Mouse (Mus musculus) forelimb bud, embryonic 11.5 days (tissue): Measurements from ENCODE around the gene Ankrd40.

Experiments used
- DNase-seq: peaks from one replicate; pipeline ENCODE4 v3.0.0-alpha.2; 2012; ENCODE audit warnings: low read depth, low spot score

Gene Ankrd40

DNA sequence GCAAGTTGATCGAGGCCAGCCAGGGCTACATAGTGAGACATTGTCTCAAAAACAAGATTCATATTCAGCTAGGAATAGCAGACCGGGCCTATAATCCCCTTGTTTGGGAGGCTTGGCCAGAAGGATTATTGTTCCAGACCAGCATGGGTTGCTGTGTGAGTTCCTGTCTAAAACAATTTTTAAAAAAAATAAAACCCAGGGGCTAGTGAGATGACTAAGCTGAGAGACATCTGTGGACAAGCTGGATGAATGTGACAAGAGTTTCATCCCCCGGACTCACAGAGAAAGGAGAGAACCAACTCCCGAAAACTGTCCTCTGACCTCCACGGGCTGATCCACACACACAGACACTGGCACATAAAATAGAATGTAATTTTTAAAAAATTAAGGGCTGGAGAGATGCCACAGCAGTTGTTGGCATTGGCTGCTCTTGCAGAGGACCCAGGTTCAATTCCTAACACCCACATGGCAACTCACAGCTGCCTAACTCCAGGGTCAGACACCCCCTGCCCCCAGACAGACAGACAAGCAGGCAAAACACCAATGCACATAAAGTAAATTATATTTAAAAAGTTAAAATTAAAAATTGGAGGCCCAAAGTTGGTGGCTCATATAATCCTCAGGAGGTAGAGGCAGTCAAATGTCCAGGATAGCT lies 4.4 kb upstream of the Ankrd40 start:
- DNase-seq = no peak

DNA sequence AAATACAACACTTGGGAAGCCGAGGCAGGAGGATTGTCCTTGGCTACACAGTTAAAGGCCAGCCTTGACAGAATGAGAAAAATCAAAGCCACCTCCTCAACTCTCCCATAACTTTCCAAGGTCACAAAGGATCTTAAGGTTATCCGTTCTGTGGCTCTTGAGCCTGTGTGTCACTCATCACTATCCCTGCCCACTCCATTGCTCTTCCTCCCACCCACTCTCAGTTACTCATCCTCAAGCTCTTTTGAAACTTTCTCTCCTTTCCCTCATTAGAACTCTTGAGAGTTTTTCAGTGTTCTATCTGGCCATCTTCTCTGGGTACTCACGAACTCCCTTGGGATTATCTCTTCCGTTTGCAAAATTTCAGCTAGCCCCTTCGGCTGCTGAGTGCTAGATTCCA lies 3.2 kb upstream of the Ankrd40 start:
- DNase-seq = no peak

DNA sequence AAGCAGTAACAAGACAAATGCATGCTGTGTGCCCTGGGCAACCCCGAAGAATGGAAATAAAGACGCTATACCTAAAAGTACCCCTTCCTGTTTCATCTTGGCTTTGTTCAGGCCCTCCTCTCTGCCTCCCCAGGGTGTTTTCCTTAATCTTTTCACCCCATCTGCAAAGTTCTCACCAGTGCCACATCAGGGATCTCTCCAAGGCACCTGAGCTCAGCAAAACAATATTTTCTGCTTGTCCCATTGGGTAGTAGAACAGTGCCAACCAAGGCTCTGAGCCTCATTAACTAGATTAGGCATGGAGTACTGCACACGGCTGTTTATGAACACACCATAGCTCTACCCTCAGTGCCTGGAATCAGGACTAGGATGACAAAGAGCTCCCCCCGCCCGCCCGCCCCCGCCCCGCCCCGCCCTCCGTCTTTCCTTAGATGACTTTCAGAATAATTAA lies 815 bp upstream of the Ankrd40 start:
- no peak for DNase-seq

DNA sequence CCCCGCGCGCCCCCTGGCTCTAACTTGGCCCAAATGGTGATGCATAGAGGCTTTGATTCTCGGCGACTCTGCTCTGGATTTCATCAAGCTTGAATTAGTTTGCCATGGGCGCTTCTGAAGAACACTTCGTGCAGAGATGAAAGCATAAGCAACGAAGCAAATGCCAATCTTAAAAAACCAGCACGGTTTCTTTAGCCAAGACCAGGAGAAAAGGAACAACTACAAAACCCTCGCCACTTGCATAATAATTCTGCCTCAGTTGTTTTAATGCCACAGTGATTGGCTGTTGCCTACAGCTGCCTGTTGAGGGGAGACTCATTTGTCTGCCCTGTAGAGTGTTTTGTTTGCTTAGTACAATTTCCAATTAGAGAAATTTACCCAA lies 834 bp downstream of the Ankrd40 start:
- DNase-seq = no peak

DNA sequence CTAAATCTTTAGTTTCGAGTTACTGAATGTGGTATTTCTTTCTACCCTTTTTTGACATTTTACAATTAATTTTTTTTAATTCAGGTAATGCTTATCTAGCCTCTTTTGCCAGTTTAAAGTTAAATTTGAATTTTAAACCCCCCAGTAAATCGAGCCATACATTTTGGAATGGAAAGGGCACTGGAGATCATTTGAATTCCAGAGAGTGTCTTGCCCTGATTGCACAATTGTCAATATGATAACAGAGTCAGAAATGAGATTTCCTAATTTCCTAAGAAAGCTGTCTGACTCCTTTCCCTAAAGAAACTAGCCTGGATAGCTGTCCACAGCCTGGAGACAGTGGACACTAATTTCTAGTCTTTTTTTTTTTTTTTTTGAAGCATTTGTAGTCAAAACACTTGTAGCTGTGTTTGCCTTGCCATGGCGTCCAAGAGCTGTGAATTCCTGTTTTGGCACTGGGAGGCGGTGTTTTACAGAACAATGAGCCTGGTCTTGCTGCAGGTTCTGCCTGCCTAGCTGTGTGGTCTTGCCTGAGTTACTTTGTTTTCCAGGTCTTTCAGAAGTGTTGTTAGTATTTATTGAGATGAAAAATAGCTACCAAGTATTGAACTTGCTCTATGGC lies 1.6 kb downstream of the Ankrd40 start:
- DNase-seq = no peak

DNA sequence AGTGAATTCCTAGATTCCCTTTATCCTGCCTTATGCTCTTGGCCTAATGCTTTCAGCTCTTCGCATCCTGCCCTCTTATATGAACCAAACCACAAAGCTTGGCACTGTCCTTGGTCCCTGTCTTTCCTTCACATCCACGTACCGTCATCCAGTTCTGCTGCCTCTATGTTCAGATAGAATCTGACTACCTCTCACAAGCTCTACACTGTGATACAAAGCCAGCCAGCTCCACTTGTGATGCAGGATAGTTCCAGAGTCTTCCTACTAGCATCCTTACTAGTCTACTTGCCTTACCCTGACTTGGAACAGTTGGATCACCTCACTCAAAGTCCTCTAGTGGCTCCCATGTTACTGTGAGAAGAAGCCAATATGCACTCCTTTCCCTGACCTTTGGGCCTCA lies 2.4 kb downstream of the Ankrd40 start:
- no peak for DNase-seq

DNA sequence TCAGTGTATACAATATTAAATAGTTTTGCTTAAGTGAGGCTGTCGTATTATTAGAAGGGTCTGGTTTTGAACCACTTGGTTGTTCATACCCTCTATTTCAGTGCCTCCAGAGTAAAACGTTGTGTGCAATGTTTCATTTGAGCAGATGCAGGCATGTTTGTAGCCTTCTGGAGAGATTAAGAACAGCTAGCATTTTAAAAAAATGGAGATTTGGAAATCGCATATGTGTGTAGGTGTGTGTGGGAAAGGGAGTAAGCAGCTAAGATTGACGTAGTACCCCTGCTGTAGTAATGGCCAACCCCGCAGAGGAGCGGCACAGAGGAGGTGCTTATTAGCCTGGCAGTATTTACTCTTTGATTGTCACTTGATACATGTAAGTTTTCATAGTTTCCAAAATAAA lies 4.9 kb downstream of the Ankrd40 start:
- DNase-seq = no peak

DNA sequence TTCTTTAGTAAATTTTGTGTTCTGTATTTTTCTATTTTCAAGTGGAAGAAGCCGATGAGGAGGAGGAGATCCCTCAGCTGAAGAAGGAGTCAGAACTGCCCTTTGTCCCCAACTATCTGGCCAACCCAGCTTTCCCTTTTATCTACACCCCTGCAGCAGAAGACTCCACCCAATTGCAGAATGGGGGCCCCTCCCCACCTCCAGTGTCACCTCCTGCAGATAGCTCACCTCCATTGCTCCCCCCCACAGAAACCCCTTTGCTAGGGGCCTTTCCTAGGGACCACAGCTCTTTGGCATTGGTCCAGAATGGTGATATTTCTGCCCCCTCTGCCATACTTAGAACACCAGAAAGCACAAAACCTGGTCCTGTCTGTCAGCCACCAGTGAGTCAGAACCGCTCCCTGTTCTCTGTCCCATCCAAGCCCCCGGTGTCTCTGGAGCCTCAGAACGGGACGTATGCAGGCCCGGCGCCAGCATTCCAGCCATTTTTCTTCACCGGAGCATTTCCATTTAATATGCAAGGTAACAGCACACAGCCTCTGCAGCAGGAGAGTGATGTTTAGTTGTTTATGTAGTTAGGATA lies 6.7 kb downstream of the Ankrd40 start:
- no peak for DNase-seq

DNA sequence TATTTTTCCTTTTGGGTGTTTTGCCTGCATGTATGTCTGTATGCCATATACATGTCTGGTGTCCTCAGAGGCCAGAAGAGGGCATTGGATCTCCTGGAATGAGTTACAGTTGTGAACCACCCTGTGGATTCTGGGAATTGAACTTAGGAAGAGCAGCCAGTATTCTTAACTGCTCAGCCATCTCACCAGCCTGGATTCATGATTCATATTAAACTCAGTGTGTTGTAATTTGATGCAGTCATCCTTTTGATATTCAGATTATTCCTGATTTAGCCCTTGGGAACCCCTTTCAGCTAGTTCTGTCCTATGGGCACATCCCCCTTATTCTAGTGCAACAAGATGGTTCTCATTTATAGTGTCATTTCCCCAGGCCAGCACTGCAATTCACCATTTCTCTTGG lies 8.8 kb downstream of the Ankrd40 start:
- DNase-seq = no peak

DNA sequence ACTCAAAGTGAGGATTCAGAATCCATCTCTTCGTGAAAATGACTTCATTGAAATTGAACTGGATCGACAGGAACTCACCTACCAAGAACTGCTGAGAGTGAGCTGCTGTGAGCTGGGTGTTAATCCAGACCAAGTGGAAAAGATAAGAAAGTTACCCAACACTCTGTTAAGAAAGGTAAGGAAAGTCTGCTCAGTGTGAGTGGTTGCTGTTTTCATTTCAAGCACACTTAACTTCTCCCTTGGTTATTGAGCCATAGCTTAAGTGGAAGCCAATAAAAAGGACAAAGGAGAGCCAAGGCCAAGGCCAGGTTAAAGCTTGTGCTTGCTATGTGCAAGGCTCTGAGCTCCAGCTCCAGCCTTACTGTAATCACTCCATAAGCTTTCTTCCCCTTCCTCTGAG lies 10.5 kb downstream of the Ankrd40 start:
- DNase-seq = no peak

DNA sequence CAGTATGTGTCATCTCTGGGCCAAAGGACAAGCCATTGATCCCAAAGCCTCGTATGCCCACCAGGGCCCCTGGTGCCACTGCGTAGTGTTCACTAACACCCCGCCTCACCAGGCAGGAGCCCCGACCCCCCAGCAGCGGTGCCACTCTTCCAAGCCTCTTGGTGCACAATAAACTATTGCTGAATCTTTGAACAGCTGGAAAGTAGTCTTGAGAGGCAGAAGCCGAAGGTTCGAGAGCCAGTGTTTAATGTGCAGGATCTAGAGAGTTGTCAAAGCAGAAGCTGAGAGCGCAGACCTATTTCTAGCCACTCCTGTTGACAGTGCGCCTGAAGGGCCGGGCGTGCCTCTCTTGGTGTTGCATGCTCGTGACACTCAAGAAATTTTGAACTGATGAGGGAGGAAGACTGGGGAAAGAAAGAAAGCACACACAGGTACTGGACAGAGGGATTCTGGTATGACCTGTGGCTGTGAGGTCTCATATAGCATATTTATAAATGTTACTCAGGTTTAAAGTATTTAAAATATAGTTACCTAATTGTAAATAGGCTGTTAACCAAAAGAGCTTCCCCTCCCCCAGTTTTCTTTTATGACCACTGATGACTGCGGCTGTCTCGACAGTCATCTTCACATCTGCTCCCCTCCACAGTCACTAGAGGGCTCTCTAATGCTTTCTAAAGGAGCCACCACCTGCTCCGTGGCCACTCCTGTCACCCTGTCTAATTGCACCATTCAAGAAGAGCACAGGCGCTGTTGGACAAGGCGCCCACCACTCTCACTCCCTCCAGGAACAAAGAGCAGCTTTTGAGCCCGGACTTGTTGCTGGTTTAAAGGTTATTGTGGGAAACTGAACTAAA lies 12.2 kb downstream of the Ankrd40 start:
- DNase-seq = no peak

DNA sequence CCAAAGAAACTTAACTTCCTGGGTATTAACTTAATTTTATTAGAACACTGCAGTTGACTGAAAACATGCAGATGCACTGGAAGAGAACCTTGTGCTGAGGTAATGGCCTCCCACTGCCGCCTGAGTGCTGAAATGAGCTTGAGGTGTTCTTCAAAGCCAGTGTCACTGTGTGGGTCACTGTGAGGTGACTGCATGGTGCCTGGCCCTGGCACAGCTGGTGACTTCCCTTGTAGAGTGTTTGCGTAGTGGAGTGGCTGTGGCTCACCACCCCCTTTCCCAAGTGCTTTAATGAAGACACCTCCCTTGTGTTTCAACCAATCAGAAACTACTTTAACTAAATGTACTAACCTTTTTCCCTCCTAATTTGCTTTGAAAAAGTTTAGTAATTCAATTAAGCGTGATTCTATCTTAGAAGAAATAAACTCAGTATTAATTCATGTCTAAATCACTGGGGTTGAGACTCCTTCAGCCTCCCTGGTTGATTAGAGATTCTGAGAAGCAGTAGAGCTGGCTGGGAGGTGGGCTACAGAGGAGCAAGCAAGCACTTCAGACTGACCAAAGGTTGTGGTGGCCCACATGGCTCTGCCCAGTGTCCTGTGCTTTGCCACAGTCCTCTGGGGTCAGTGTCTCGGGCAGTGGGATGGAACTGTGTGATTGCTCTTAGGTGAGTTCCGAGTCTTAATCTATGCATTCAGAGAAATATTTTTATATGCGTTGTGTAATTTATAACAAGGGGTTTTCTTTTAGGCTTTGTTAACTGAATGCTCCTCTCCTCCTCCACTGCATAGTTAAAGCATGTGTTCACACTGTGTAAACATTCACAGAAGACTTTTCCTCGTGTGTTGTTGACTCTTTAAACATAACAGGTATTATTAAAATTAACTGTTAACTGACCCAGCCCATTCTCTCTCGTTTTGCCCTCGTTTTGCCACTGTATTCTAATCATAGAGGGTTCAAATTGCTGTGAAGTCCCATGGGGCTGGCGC lies 13.4 kb downstream of the Ankrd40 start:
- no peak for DNase-seq

DNA sequence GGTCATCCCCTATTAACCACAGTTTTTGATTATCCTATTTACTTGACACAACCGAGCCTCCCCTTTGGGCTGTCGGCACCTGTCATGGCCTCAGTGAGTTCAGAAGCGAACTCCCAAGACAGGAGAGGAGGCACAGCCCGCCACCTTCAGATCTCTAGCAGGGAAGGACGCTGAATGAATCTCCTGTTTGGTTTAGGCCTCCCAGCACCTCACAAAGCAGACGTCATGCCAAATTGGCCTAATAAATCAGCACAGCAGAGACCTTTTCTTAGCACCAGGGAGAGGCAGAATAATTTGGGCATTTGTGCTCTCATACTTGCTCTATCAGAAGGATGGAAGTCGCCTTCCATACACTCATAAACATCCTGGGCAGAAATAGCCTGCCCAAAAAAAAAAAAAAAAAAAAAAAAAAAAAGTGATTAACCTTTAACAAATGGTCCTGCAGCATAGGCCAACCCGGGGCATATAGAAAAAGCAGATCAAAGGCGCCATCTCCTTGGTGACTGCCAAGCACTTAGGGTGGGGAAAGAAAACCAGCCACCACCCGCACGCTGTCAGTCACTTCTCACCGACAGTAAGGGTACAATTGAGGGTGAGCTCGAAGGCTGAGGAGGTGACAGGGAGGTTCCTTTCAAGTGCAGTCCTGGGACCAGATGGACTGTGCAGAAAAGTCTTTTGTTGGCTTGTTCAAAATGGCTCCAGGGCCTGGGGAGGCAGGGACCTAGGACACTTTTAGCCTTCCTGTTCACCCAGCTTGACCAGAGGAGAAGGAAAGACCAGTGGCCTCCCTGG lies 14.5 kb downstream of the Ankrd40 start:
- no peak for DNase-seq

DNA sequence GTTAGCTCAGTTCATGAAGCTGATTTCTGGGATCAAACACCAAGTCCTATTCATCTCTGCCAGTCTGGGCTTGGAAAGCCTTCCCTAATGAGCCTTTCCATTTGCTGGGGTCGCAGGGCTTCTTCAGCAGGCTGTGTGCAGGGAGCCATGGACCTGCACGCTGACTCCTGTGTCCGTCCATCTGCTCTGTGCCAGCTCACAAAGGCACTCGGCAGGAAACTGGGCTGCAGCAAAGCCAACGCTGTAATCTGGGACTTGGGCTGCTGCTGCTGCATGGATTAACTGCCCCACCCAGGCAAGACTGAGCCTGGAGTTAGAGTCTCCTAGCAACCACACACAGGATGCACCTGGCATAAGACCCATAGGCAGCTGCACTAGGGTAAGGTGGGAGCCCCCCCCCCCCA lies 16.2 kb downstream of the Ankrd40 start:
- DNase-seq = no peak

DNA sequence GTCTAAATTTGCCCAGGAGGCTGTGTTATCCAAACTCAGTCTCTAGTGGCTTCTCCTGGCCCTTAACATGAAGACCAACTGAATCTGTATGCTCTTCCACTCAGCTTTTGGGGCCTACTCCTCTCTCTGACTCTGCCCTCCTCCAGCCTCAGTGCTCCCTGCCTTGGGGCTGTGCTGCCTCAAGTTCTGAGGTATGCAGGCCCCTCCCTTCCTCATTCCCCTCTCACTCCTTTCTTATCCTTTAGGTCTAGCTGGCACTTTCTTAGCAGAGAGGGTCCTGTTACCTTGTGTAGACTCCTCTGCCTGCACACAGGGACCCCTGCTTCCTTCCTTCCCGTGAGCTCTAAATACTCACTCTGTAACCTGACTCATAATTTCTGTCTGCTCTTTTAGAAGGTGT lies 16.7 kb downstream of the Ankrd40 start:
- no peak for DNase-seq

DNA sequence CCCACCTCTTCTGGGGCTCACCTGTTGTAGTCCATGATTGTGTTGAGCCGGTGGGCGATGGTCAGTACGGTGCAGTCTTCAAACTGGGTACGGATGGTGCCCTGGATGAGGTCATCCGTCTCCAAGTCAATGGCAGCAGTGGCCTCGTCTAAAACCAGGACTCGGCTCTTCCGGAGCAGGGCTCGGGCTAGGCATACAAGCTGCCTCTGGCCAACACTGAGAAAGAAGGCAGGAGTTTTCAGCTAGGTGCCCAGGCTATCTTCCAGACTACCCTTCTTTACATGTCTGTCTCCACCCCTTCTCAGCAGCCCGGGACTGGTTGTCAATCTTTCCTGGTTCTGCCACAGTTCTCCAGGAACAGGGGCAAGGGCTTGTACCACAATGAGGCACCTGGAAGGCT lies 18.1 kb downstream of the Ankrd40 start:
- no peak for DNase-seq

DNA sequence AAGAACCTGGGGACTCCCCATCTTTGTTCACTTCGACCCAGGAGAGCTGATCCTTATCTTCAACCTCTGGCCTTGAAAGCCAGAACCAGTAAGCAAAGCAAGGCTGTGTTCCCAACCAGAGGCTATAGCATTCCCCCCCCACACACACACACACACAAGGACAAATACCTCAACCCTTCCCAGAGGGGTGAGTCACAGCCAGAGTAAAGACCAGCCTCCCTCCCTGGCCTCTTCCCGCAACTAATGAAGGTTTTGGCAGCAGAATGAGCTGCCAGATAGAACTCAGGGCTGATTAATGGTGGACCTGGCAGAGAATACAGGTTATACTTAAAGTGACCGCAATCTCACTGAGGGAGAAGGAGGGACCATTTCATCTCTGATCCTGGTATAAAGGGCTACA lies 18.8 kb downstream of the Ankrd40 start:
- no peak for DNase-seq

DNA sequence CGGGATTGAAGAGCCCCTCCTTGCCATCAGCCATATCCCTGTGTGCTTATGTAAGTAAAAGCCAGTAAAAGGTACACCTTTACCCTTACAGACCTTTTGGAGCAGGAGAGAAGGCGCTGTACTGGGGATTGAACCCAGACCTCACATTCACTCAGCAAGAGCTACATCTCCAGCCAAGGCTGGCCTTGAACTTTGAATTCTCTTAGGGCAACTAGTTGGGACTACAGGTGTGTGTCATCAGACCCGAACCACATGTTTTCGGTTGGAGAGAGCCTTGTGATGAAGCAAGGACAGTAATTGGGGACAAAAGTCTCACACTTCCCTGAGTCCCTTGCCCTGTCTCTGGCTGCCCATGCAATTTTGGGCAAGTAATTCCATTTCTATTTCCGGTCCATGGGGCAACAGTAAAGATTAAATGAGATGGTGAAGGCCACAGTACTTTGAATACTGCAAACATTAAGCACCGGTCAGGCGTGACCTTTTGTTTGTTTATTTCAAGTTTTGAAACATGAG lies 19.3 kb downstream of the Ankrd40 start:
- no peak for DNase-seq

DNA sequence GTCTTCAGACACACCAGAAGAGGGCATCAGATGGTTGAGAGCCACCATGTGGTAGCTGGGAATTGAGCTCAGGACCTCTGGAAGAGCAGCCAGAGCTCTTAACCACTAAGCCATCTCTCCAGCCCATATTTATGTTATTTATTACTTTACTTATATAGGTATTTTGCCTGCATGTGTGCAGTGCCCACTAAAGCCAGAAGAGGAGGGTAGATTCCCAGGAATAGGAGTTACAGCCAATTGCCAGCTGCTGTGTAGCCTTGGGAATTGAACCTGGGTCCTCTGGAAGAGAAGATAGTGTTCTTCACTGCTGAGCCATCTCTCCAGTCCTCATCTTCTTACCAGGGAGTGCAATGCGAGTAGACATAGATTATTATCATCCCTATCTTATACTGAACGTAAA lies 22.0 kb downstream of the Ankrd40 start:
- DNase-seq = no peak

DNA sequence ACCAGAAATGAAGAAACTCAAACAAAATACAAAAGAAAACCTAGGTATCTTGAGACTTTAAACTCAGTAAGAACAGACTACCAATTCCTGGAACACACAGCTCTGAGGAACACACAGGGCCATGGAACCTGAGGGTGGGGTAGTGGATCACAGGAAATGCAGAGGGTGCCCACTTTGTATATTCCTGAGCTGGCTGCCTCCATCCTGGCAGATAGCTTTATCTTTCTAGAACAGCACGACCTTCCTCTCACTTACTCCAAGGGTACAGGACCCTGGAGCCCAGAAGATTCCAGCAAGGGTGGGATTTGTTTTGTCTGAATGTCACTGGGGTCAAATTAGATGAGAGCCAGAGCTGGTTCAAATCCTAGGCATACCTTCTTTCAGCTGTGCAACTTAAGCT lies 22.5 kb downstream of the Ankrd40 start:
- DNase-seq = no peak
